Mouse (Mus musculus): Measurements from ENCODE around the gene Olfr10. TPM values are rescaled to one million over a fixed set of nuclear protein-coding genes. Genes with fewer than 3 reads are reported as not detected.

Gene Olfr10
- polyA plus RNA-seq, 1 experiment, result not detected

DNA sequence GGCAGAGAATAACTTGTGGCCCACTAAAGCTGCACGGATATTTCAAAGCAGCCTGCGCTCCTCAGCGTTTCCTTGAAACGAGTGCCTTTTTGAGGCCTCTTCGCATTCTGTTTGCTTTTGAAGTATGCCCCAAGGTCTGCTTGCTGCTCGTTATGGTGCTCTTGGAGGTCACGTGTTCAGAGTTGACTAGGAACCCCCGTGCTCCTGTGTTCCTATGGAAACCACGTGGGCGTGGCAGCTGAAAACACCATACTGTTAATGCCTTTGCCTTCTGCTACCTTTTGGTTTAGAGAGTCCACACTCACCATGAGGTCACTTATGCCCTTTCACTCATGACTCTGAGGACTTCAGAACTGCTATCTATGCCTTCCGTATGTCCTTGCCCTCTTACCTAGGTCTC lies 39.9 kb upstream of the Olfr10 start:
- Histone ChIP-seq H3K4me3 (replicated peaks; ENCODE audit: insufficient read depth, low read depth, low read length) (no peak overlapping the region), H3K4me1 (ENCODE audit: control insufficient read depth, insufficient read depth, low read length) (0 out of 2 replicates have a peak, but pooled peaks cover 5% of the 10 kb centered on the region), H3K27me3 (ENCODE audit: control insufficient read depth, insufficient read depth, low read length) (no peaks in the 10 kb centered on the region), H3K27ac (ENCODE audit: insufficient read depth, low read length) (no peak overlapping the region)
- 78% methylated on average over 11 of the region's 11 CpGs for WGBS
- TF ChIP-seq CTCF (IDR thresholded peaks at IDR 0.05; ENCODE audit: borderline replicate concordance, insufficient read depth, low read depth, low read length) (no peak), POLR2A (IDR thresholded peaks at IDR 0.05; ENCODE audit: borderline replicate concordance, insufficient read depth, low read length) (no peak)
- DNase-seq, result no peak

DNA sequence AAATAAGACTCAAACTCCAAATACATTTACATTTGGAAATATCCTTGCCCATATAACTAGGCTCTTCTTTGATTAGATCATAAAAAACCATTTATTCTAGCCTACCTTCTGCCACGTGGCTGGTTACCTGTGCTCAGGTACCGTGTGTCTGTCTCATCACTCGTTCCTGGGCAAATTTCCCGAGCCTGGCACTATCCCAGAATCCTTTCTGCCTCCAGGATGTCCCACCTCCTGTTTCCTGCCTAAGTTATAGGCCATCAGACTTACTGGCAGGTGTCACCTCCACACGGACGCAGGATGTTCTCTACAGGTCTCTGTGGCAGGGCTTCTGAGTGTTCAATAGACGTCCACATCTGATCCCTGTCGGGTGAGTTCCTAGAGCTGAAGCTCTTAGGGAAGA lies 39.4 kb upstream of the Olfr10 start:
- no peak for DNase-seq
- H3K27ac ChIP-seq (ENCODE audit: insufficient read depth, low read length), result no peak overlapping the region
- H3K4me1 ChIP-seq (ENCODE audit: control insufficient read depth, insufficient read depth, low read length), result 0 out of 2 replicates have a peak, but pooled peaks cover 5% of the 10 kb centered on the region
- 37% methylated on average over 8 of the region's 8 CpGs for WGBS
- TF ChIP-seq CTCF (IDR thresholded peaks at IDR 0.05; ENCODE audit: borderline replicate concordance, insufficient read depth, low read depth, low read length) (no peak), POLR2A (IDR thresholded peaks at IDR 0.05; ENCODE audit: borderline replicate concordance, insufficient read depth, low read length) (no peak)
- H3K4me3 ChIP-seq (replicated peaks; ENCODE audit: insufficient read depth, low read depth, low read length), result no peak overlapping the region
- H3K27me3 ChIP-seq (ENCODE audit: control insufficient read depth, insufficient read depth, low read length), result no peaks in the 10 kb centered on the region

DNA sequence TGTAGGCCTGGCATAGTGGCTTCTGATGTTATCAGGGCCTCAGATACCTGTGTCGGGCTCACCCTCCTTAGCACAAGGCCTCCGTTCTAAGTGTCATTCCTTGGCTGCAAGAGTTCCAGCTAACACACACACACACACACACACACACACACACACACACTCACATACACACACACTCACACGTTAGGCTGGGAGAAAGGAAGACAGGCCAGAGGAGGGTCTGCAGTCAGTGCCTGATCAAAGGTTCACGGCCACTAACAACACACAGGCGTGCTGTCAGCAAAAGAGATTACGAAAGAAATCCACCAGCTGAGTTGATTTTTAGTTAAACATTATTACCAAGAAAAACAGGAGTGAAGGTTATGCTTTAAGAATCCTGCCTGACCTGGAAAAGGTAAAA lies 37.9 kb upstream of the Olfr10 start:
- 85% methylated on average over 6 of the region's 6 CpGs for WGBS
- H3K4me1 ChIP-seq (ENCODE audit: control insufficient read depth, insufficient read depth, low read length), result 0 out of 2 replicates have a peak, but pooled peaks cover 5% of the 10 kb centered on the region
- H3K27me3 ChIP-seq (ENCODE audit: control insufficient read depth, insufficient read depth, low read length), result no peaks in the 10 kb centered on the region
- no peak overlapping the region for H3K4me3 ChIP-seq (replicated peaks; ENCODE audit: insufficient read depth, low read depth, low read length)
- no peak for DNase-seq
- no peak overlapping the region for H3K27ac ChIP-seq (ENCODE audit: insufficient read depth, low read length)
- TF ChIP-seq POLR2A (IDR thresholded peaks at IDR 0.05; ENCODE audit: borderline replicate concordance, insufficient read depth, low read length), result no peak
- TF ChIP-seq CTCF (IDR thresholded peaks at IDR 0.05; ENCODE audit: borderline replicate concordance, insufficient read depth, low read depth, low read length), result no peak

DNA sequence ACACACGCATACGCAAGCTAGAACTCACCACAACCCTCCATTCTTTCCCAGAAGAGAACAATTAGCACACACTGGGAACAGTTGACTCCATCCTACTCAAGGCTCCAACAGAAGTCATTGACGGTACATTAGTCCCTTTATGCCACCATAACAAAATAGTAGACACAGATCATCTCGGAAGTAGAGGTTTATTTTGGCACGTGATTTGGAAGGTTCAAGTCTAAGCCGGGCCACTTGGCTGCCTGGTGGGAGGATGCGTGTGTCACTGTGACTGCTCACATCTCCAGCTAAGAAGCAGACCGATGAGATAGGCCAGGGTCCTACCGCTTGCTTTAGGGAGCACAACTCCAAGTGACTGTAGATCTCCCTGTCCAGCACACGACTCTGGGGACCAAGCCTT lies 37.2 kb upstream of the Olfr10 start:
- 36% methylated on average over 10 of the region's 10 CpGs for WGBS
- TF ChIP-seq POLR2A (IDR thresholded peaks at IDR 0.05; ENCODE audit: borderline replicate concordance, insufficient read depth, low read length) (no peak), CTCF (IDR thresholded peaks at IDR 0.05; ENCODE audit: borderline replicate concordance, insufficient read depth, low read depth, low read length) (no peak)
- no peaks in the 10 kb centered on the region for H3K27me3 ChIP-seq (ENCODE audit: control insufficient read depth, insufficient read depth, low read length)
- no peak overlapping the region for H3K27ac ChIP-seq (ENCODE audit: insufficient read depth, low read length)
- H3K4me3 ChIP-seq (replicated peaks; ENCODE audit: insufficient read depth, low read depth, low read length), result no peak overlapping the region
- DNase-seq, result no peak
- 0 out of 2 replicates have a peak, but pooled peaks cover 3% of the 10 kb centered on the region for H3K4me1 ChIP-seq (ENCODE audit: control insufficient read depth, insufficient read depth, low read length)

DNA sequence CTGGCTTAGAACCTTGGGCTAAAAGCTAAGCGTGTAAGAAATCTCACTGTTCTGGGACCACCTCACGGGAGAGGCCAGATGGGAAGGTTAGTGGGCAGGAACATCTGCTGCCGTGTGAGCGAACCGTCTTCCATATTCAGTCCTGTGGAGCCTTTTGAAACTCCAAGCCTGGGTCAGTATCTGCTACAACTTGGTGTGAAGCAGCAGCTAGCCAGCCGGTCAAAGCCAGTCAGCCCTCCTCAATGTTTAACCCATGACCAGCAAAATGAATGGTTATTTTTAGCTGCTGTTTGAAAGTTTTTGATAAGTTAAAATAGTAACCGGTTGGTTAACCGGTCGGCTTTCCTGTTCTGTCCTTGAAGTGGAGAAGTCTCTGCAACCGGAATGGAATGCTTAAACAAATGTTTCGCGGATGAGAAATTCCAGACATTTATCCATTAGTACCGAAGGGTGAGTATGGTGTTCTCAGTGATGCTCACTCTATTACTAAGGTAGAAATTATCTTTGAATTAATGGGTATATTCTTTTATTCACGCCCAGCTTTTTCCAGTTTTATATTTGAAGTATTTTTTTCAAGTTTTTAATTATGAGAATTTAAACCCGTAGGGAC lies 36.5 kb upstream of the Olfr10 start:
- Histone ChIP-seq H3K4me1 (ENCODE audit: control insufficient read depth, insufficient read depth, low read length) (no peaks in the 10 kb centered on the region), H3K27ac (ENCODE audit: insufficient read depth, low read length) (no peak overlapping the region), H3K27me3 (ENCODE audit: control insufficient read depth, insufficient read depth, low read length) (no peaks in the 10 kb centered on the region), H3K4me3 (replicated peaks; ENCODE audit: insufficient read depth, low read depth, low read length) (no peak overlapping the region)
- WGBS, result 45% methylated on average over 15 of the region's 15 CpGs
- DNase-seq, result no peak
- TF ChIP-seq POLR2A (IDR thresholded peaks at IDR 0.05; ENCODE audit: borderline replicate concordance, insufficient read depth, low read length) (no peak), CTCF (IDR thresholded peaks at IDR 0.05; ENCODE audit: borderline replicate concordance, insufficient read depth, low read depth, low read length) (no peak)

DNA sequence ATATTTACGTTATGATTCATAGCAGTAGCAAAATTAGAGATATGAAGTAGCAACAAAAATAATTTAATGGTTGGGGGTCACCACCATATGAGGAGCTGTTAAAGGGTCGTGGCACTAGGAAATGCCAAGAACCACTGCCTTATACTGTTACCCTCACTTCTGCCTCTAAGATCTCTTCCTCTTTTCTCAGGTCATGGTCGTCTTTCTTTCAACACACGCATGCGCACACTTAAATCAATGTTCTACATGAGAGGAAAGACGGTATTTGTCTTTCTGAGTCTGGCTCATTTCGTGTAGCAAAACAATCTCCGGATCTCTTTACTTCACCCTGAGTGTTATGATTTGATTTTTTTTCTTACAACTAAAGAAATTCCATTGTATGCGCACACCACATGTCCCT lies 34.8 kb upstream of the Olfr10 start:
- DNase-seq, result no peak
- H3K27me3 ChIP-seq (ENCODE audit: control insufficient read depth, insufficient read depth, low read length), result no peaks in the 10 kb centered on the region
- whole genome bisulfite sequencing, result 95% methylated on average over 9 of the region's 9 CpGs
- no peak for TF ChIP-seq CTCF (IDR thresholded peaks at IDR 0.05; ENCODE audit: borderline replicate concordance, insufficient read depth, low read depth, low read length)
- TF ChIP-seq POLR2A (IDR thresholded peaks at IDR 0.05; ENCODE audit: borderline replicate concordance, insufficient read depth, low read length), result no peak
- no peak overlapping the region for H3K4me3 ChIP-seq (replicated peaks; ENCODE audit: insufficient read depth, low read depth, low read length)
- H3K4me1 ChIP-seq (ENCODE audit: control insufficient read depth, insufficient read depth, low read length), result no peaks in the 10 kb centered on the region
- no peak overlapping the region for H3K27ac ChIP-seq (ENCODE audit: insufficient read depth, low read length)

DNA sequence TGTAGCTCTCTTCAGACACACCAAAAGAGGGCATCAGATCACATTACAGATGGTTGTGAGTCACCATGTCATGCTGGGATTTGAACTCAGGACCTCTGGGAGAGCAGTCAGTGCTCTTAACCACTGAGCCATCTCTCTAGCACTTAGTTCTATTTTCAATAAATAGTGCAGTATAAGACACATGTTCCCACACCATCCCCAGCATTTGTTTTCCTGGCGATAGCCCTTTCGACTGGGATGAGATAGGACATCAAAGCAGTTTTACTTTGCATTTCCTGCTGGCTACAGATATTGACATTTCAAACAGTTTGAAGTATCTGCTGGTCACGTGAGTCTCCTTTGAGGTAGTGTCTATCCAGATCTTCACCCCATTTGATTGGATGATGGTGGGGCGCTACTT lies 34.2 kb upstream of the Olfr10 start:
- whole genome bisulfite sequencing, result 92% methylated on average over 4 of the region's 4 CpGs
- no peak overlapping the region for H3K27ac ChIP-seq (ENCODE audit: insufficient read depth, low read length)
- no peak for DNase-seq
- H3K4me3 ChIP-seq (replicated peaks; ENCODE audit: insufficient read depth, low read depth, low read length), result no peak overlapping the region
- TF ChIP-seq POLR2A (IDR thresholded peaks at IDR 0.05; ENCODE audit: borderline replicate concordance, insufficient read depth, low read length) (no peak), CTCF (IDR thresholded peaks at IDR 0.05; ENCODE audit: borderline replicate concordance, insufficient read depth, low read depth, low read length) (no peak)
- no peaks in the 10 kb centered on the region for H3K4me1 ChIP-seq (ENCODE audit: control insufficient read depth, insufficient read depth, low read length)
- H3K27me3 ChIP-seq (ENCODE audit: control insufficient read depth, insufficient read depth, low read length), result no peaks in the 10 kb centered on the region

DNA sequence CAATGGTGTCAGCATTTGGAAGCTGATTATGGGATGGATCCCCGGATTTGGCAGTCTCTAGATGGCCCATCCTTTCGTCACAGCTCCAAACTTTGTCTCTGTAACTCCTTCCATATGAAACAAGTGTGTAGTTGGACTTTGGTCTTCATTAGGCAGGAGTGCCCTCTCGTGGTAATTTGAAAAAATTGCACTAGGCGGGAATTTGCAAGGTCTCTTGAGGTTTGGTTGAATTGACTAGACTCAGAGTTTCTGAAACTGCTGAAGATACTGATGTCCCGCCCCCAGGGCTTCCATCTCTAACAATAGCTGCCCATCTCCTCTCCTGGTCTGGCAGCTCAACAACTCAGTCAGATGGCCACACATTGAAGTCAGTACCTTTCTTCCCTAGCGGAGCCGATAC lies 33.2 kb upstream of the Olfr10 start:
- H3K4me1 ChIP-seq (ENCODE audit: control insufficient read depth, insufficient read depth, low read length), result no peaks in the 10 kb centered on the region
- DNase-seq, result peak; percentile 32 to 34
- H3K4me3 ChIP-seq (replicated peaks; ENCODE audit: insufficient read depth, low read depth, low read length), result no peak overlapping the region
- WGBS, result 27% methylated on average over 7 of the region's 7 CpGs
- no peak overlapping the region for H3K27ac ChIP-seq (ENCODE audit: insufficient read depth, low read length)
- H3K27me3 ChIP-seq (ENCODE audit: control insufficient read depth, insufficient read depth, low read length), result no peaks in the 10 kb centered on the region
- 0 out of 2 replicates have a peak, but pooled peaks have one; percentile 12 for TF ChIP-seq CTCF (IDR thresholded peaks at IDR 0.05; ENCODE audit: borderline replicate concordance, insufficient read depth, low read depth, low read length)
- no peak for TF ChIP-seq POLR2A (IDR thresholded peaks at IDR 0.05; ENCODE audit: borderline replicate concordance, insufficient read depth, low read length)
